Mouse (Mus musculus): ENCODE measurements around the gene Dcst1.

- TF ChIP-seq EP300 (IDR thresholded peaks at IDR 0.05; ENCODE audit: low read depth), result no peak
- no peak for TF ChIP-seq CTCF (IDR thresholded peaks at IDR 0.05; ENCODE audit: low read depth)
Measured at GRCm38 (mm10) chr3:89373581-89374231, 8.7 kb upstream of the Dcst1 start.

Measured in heart, postnatal 0 days (tissue).